Mouse (Mus musculus) liver, embryonic 14 days (tissue): Measurements from ENCODE around the gene Bri3. TPM values are rescaled to one million over a fixed set of nuclear protein-coding genes. Genes with fewer than 3 reads are reported as not detected.

Experiments used
- polyA plus RNA-seq: library from polyadenylated mRNA; depleted of rRNA; stranded (reverse); fragments of >200 nt; gene quantifications from 2 replicates; pipeline ENCODE4 v1.2.3, GENCODE M21; 2012; rRNA removed

Bri3 gene
- 12.1 and 13.4 TPM in 2 replicates for polyA plus RNA-seq

DNA sequence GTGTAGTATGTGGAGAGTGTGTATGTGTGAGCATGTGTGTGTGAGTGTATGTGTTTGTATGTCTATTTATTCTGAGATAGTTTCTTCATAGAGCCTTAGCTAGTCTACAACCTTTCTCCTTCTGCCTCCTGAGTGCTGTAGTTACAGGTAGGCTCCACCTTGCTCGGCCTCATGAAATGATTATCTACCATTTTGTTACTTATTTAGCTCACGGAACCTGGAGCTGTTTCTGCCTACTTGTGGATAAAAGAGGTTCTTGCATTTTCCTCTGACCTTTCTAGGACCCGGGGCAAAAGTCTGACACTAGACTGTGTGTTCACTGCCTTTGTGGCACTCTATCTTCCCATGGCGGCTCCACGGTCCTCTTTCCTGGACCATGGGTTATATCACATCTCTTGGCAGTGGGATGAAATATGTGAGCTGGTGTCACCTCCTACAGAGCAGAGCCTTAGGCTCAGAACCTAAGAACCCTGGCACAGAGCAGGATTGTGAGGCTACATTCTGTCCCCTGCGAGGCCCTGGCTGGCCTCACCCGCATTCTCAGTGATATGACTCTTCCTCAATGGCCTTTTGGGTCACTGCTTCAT lies at the start of gene Bri3:
Bri3 (plus strand) TSS at position 537 of the 587 bp plus-strand sequence.

GRCm38 (mm10) chr5:144223503-144223862 lies 20.8 kb upstream of the Bri3 start, which contains the start of gene Tecpr1:
Tecpr1 (minus strand) TSS chr5:144223615.

GRCm38 (mm10) chr5:144357881-144358591 lies 113.8 kb downstream of the Bri3 start, which contains the start of gene Baiap2l1:
Baiap2l1 (minus strand) TSS chr5:144358112.

Other genes with a start within 250 kb of the Bri3 start
- gene Ccz1, start 229.6 kb upstream of the Bri3 start, polyA plus RNA-seq, result 23.3 and 24.5 TPM in 2 replicates
- gene Ocm, start 217.8 kb upstream of the Bri3 start, polyA plus RNA-seq, result not detected in 2 replicates
- gene Lmtk2, start 144.0 kb upstream of the Bri3 start, polyA plus RNA-seq, result 2.3 and 3.3 TPM in 2 replicates
- 0.33 and 0.35 TPM in 2 replicates for gene Bhlha15, start 54.2 kb upstream of the Bri3 start, polyA plus RNA-seq
- gene Tecpr1, start 20.8 kb upstream of the Bri3 start, polyA plus RNA-seq, result 2.4 and 2.7 TPM in 2 replicates
- 2.2 and 2.6 TPM in 2 replicates for gene Baiap2l1, start 113.7 kb downstream of the Bri3 start, polyA plus RNA-seq